ENCODE assay signal across 28 mouse cellular contexts in the genomic region with DNA sequence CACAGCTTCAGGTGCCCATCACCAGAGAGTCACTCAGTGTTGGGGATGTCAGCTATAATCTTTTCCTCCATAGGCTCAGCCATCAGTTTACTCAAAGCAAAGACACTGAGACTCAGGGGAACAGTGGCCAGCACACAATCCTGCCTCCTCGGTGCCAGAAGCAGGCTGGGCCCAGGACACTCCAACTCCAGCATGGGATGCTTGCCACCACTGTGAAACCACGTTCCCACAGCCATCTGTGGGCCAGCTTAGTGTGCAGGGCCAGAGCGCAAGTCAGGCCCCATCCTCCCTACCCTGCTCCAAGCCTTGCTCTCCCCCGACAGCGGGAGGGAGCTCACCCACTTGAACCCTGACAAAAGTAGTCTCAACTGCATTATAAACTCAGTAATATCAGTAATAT. TPM values are rescaled to one million over a fixed set of nuclear protein-coding genes. Genes with fewer than 3 reads are reported as not detected.
A peak's percentile ranks its signal among the peaks of the same experiment; 100 is the strongest.
DNase-seq lines count a peak whose midpoint lies in the region; ATAC-seq and TF ChIP-seq lines count a peak whose summit lies in the region.
"Had no signal": no experiment of that assay in that cellular context is flagged by ENCODE, and none has a peak within 500 bp of the region (broad histone marks: within the 10 kb centered on the region; RNA-seq: fewer than 3 reads in every experiment).

No protein-coding gene starts in this region.

- no peak overlapping the region for H3K27ac ChIP-seq in embryonic facial prominence, embryonic 11.5 days (replicated peaks; ENCODE audit: low read depth, low read length)
- no peak overlapping the region for H3K27ac ChIP-seq in embryonic facial prominence, embryonic 10.5 days (replicated peaks)
- H3K27ac ChIP-seq in cerebellum, adult 2 months (ENCODE audit: insufficient read depth, low read length): no peak overlapping the region
- H3K27ac ChIP-seq in forebrain, embryonic 11.5 days (ENCODE audit: low read depth, low read length): no peak overlapping the region
- no peak overlapping the region for H3K27ac ChIP-seq in neural tube, embryonic 15.5 days (replicated peaks)
- H3K27ac ChIP-seq: embryonic facial prominence, embryonic 15.5 days; forebrain, embryonic 13.5 days; heart, embryonic 13.5 days; left cerebral cortex, adult 2 months; liver, embryonic 12.5 days; midbrain, embryonic 10.5 days; stomach, postnatal 0 days had no signal

- H3K4me2 ChIP-seq in embryonic facial prominence, embryonic 11.5 days (ENCODE audit: low read depth, low read length): no peak overlapping the region
- H3K4me2 ChIP-seq in forebrain, embryonic 11.5 days (ENCODE audit: low read depth, low read length, severe bottlenecking): no peak overlapping the region
- no peak overlapping the region for H3K4me2 ChIP-seq in neural tube, embryonic 15.5 days
- H3K4me2 ChIP-seq: embryonic facial prominence, embryonic 15.5 days; forebrain, embryonic 13.5 days; heart, embryonic 13.5 days; liver, embryonic 12.5 days had no signal

- no peak overlapping the region for H3K4me3 ChIP-seq in embryonic facial prominence, embryonic 11.5 days (ENCODE audit: low read depth, low read length)
- no peak overlapping the region for H3K4me3 ChIP-seq in embryonic facial prominence, embryonic 10.5 days
- H3K4me3 ChIP-seq in cerebellum, adult 2 months (replicated peaks; ENCODE audit: insufficient read depth, low read depth, low read length): no peak overlapping the region
- no peak overlapping the region for H3K4me3 ChIP-seq in forebrain, embryonic 11.5 days (ENCODE audit: low read depth, low read length)
- no peak overlapping the region for H3K4me3 ChIP-seq in neural tube, embryonic 15.5 days (replicated peaks)
- H3K4me3 ChIP-seq: embryonic facial prominence, embryonic 15.5 days; forebrain, embryonic 13.5 days; heart, embryonic 13.5 days; left cerebral cortex, adult 2 months; liver, embryonic 12.5 days; midbrain, embryonic 10.5 days had no signal

- TF ChIP-seq CTCF in cerebellum, adult 2 months (IDR thresholded peaks at IDR 0.05; ENCODE audit: borderline replicate concordance, insufficient read depth, low read depth, low read length): no peak

- H3K9me3 ChIP-seq in embryonic facial prominence, embryonic 11.5 days (replicated peaks; ENCODE audit: control insufficient read depth, low read length): no peaks in the 10 kb centered on the region
- H3K9me3 ChIP-seq in embryonic facial prominence, embryonic 10.5 days: no peaks in the 10 kb centered on the region
- H3K9me3 ChIP-seq in forebrain, embryonic 11.5 days (ENCODE audit: control insufficient read depth, low read length): no peaks in the 10 kb centered on the region
- H3K9me3 ChIP-seq in neural tube, embryonic 15.5 days (replicated peaks): no peaks in the 10 kb centered on the region
- H3K9me3 ChIP-seq: embryonic facial prominence, embryonic 15.5 days; forebrain, embryonic 13.5 days; G1E; heart, embryonic 13.5 days; liver, embryonic 12.5 days had no signal

- WGBS in embryonic facial prominence, embryonic 11.5 days: 84% methylated on average over 5 of the region's 5 CpGs
- 87% methylated on average over 5 of the region's 5 CpGs for WGBS in embryonic facial prominence, embryonic 10.5 days
- 20% methylated on average over 5 of the region's 5 CpGs for WGBS in cerebellum, adult 2 months
- WGBS in forebrain, embryonic 11.5 days: 89% methylated on average over 5 of the region's 5 CpGs
- 91% methylated on average over 5 of the region's 5 CpGs for WGBS in neural tube, embryonic 15.5 days

- no peak for TF ChIP-seq POLR2A in cerebellum, adult 2 months (IDR thresholded peaks at IDR 0.05; ENCODE audit: borderline replicate concordance, insufficient read depth, low read length)

- H3K27me3 ChIP-seq in embryonic facial prominence, embryonic 11.5 days (ENCODE audit: control insufficient read depth, insufficient read depth, low read length): no peaks in the 10 kb centered on the region
- H3K27me3 ChIP-seq in embryonic facial prominence, embryonic 10.5 days (replicated peaks; ENCODE audit: low read depth, poor library complexity, severe bottlenecking): no peaks in the 10 kb centered on the region
- no peaks in the 10 kb centered on the region for H3K27me3 ChIP-seq in cerebellum, adult 2 months (ENCODE audit: control insufficient read depth, insufficient read depth, low read length)
- no peaks in the 10 kb centered on the region for H3K27me3 ChIP-seq in forebrain, embryonic 11.5 days (ENCODE audit: control insufficient read depth, insufficient read depth, low read length)
- H3K27me3 ChIP-seq in neural tube, embryonic 15.5 days (replicated peaks): no peaks in the 10 kb centered on the region
- H3K27me3 ChIP-seq: embryonic facial prominence, embryonic 15.5 days; forebrain, embryonic 13.5 days; heart, embryonic 13.5 days; liver, embryonic 12.5 days; Patski had no signal

- 0 out of 2 replicates have a peak, but pooled peaks have one; percentile 39 for ATAC-seq in embryonic facial prominence, embryonic 11.5 days (replicated peaks; ENCODE audit: insufficient number of reproducible peaks, low FRiP score, low TSS enrichment, low read depth)
- no peak for ATAC-seq in forebrain, embryonic 11.5 days (replicated peaks; ENCODE audit: low FRiP score)
- ATAC-seq in neural tube, embryonic 15.5 days (ENCODE audit: low FRiP score): no peak
- ATAC-seq: forebrain, embryonic 13.5 days; intestine, postnatal 0 days; liver, embryonic 12.5 days; liver, postnatal 0 days; midbrain, embryonic 16.5 days; Patski had no signal

- DNase-seq in embryonic facial prominence, embryonic 11.5 days (ENCODE audit: low spot score): no peak
- no peak for DNase-seq in embryonic facial prominence, embryonic 10.5 days (ENCODE audit: low spot score)
- DNase-seq in left cerebral cortex, postnatal 4 days: peak; percentile 85
- no peak for DNase-seq in left cerebral cortex, postnatal 36 days (ENCODE audit: low spot score in 2 of 2)
- peak; percentile 61 to 72 for DNase-seq in cerebellum, adult 2 months
- DNase-seq in cerebellum, postnatal 14 days: peak; percentile 58 to 62
- no peak for DNase-seq in forebrain, embryonic 11.5 days (ENCODE audit: low spot score)
- DNase-seq: adrenal gland, postnatal 10 days; heart, postnatal 10 days; kidney, adult 9 months; kidney, postnatal 14 days; liver, postnatal 0 days; lung, postnatal 14 days; right cerebral cortex, adult 18-20 months; thymus, adult 18-20 months; thymus, postnatal 36 days had no signal

- H3K4me1 ChIP-seq in embryonic facial prominence, embryonic 11.5 days (ENCODE audit: control insufficient read depth, insufficient read depth, low read length): no peaks in the 10 kb centered on the region
- no peaks in the 10 kb centered on the region for H3K4me1 ChIP-seq in embryonic facial prominence, embryonic 10.5 days
- H3K4me1 ChIP-seq in cerebellum, adult 2 months (ENCODE audit: control insufficient read depth, insufficient read depth, low read length): peaks cover 8% of the 10 kb centered on the region; the same call in 1 of the 2 replicates
- no peaks in the 10 kb centered on the region for H3K4me1 ChIP-seq in forebrain, embryonic 11.5 days (replicated peaks; ENCODE audit: control insufficient read depth, insufficient read depth, low read length)
- no peaks in the 10 kb centered on the region for H3K4me1 ChIP-seq in neural tube, embryonic 15.5 days
- H3K4me1 ChIP-seq: embryonic facial prominence, embryonic 15.5 days; forebrain, embryonic 13.5 days; liver, embryonic 12.5 days; midbrain, embryonic 10.5 days had no signal

- H3K36me3 ChIP-seq in embryonic facial prominence, embryonic 11.5 days (replicated peaks; ENCODE audit: control insufficient read depth, insufficient read depth, low read depth, low read length): no peaks in the 10 kb centered on the region; the same call in none of the 2 replicates
- peaks cover 48% of the 10 kb centered on the region for H3K36me3 ChIP-seq in embryonic facial prominence, embryonic 10.5 days (replicated peaks)
- no peaks in the 10 kb centered on the region; the same call in 1 of the 2 replicates for H3K36me3 ChIP-seq in forebrain, embryonic 11.5 days (ENCODE audit: control insufficient read depth, insufficient read depth, low read length)
- peaks cover 25% of the 10 kb centered on the region for H3K36me3 ChIP-seq in neural tube, embryonic 15.5 days

- intact Hi-C loops in left cerebral cortex, postnatal 4 days (cut with DNase I): no loop called here
- intact Hi-C loops in left cerebral cortex, postnatal 36 days (cut with DNase I): no loop called here

- no peak overlapping the region for H3K9ac ChIP-seq in embryonic facial prominence, embryonic 11.5 days (replicated peaks; ENCODE audit: low read length)
- no peak overlapping the region for H3K9ac ChIP-seq in forebrain, embryonic 11.5 days (ENCODE audit: low read length)
- no peak overlapping the region for H3K9ac ChIP-seq in neural tube, embryonic 15.5 days (replicated peaks)
- H3K9ac ChIP-seq: embryonic facial prominence, embryonic 15.5 days; forebrain, embryonic 13.5 days; liver, embryonic 12.5 days; liver, postnatal 0 days had no signal

RNA-seq across cellular contexts. Expression of a gene that starts 35.3 kb away (rescaled TPM):
- 13.9 and 15.1 TPM in 2 replicates for polyA plus RNA-seq in embryonic facial prominence, embryonic 11.5 days (2014; fragmentation: Nextera tagmentation; extraction: Ambion mirVana)
- 22.0 and 23.0 TPM in 2 replicates for polyA plus RNA-seq in embryonic facial prominence, embryonic 10.5 days (2016; fragmentation: Nextera tagmentation; extraction: Ambion mirVana)
- total RNA-seq in left cerebral cortex, postnatal 4 days (2021): 10 to 100 TPM; 24.5 to 26.2 TPM
- 10 to 100 TPM; 42.5 to 44.3 TPM for total RNA-seq in left cerebral cortex, postnatal 36 days (2021)
- polyA plus RNA-seq in cerebellum, adult 2 months (2012; rRNA removed): 32.3 and 32.6 TPM in 2 replicates
- polyA plus RNA-seq in forebrain, embryonic 11.5 days (2014; fragmentation: Nextera tagmentation; extraction: Ambion mirVana): 22.0 and 23.8 TPM in 2 replicates
- polyA plus RNA-seq in neural tube, embryonic 15.5 days (2015; fragmentation: Nextera tagmentation; extraction: Ambion mirVana): 27.6 and 27.8 TPM in 2 replicates

Comparison
In these comparisons a context has a peak if more than half of its experiments do, and no peak if none do; other contexts are left out.
1. DNase-seq: peak in left cerebral cortex, postnatal 4 days (single experiment), cerebellum, adult 2 months (2 of 2) and cerebellum, postnatal 14 days (2 of 2); none in embryonic facial prominence, embryonic 11.5 days (single experiment), embryonic facial prominence, embryonic 10.5 days (single experiment), left cerebral cortex, postnatal 36 days (0 of 2) and forebrain, embryonic 11.5 days (single experiment).